Mouse (Mus musculus) cortical plate, adult 2 months (tissue): Measurements from ENCODE around the gene Aff3.

ENCODE experiments used
- CTCF ChIP-seq: fragments of 200-500 bp; IDR thresholded peaks from 2 replicates; pipeline ENCODE4 v1.5.1; 2011; ENCODE audit warnings: mild to moderate bottlenecking, control low read depth, low read length; ENCODE audit not compliant: insufficient read depth; ENCODE audit errors: extremely low read depth
- POLR2A ChIP-seq: fragments of 200-500 bp; IDR thresholded peaks from 2 replicates; pipeline ENCODE4 v1.6.1; 2011; ENCODE audit warnings: mild to moderate bottlenecking, low read length, control low read depth; ENCODE audit not compliant: insufficient read depth; ENCODE audit errors: extremely low read depth

DNA sequence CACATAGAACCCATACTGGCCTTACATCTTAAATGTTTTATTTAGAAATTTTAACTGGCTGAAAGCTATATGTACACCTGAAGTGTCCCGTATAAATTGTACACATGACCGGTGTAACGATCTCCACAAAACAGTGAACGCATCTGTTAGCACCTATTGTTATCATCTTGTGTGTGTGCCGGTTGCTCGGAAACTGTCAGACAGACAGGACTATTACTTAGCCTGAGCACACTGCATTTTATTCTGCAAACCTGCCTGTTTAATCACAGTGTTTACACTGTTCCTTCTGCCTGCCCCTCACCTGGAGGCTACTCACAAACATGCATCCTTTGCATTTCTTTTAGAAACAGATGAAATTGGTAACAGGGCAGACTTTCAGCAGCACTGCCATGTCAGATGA lies 241.8 kb downstream of the Aff3 start:
- TF ChIP-seq CTCF (no peak), POLR2A (no peak)
